Mouse (Mus musculus) small intestine, adult 2 months (tissue): Measurements from ENCODE around the gene Prdm16.

Experiments
- CTCF ChIP-seq: fragments of 200-500 bp; IDR thresholded peaks from 2 replicates; pipeline ENCODE4 v1.5.1; 2012; ENCODE audit warnings: low read depth, mild to moderate bottlenecking, control low read depth, inconsistent platforms, low read length, moderate library complexity, mixed read lengths; ENCODE audit not compliant: insufficient replicate concordance, insufficient read length; ENCODE audit errors: extremely low read depth
- POLR2A ChIP-seq: fragments of 200-500 bp; IDR thresholded peaks from 2 replicates; pipeline ENCODE4 v1.6.1; 2012; ENCODE audit warnings: low read depth, mild to moderate bottlenecking, control low read depth, inconsistent platforms, low read length, moderate library complexity

DNA sequence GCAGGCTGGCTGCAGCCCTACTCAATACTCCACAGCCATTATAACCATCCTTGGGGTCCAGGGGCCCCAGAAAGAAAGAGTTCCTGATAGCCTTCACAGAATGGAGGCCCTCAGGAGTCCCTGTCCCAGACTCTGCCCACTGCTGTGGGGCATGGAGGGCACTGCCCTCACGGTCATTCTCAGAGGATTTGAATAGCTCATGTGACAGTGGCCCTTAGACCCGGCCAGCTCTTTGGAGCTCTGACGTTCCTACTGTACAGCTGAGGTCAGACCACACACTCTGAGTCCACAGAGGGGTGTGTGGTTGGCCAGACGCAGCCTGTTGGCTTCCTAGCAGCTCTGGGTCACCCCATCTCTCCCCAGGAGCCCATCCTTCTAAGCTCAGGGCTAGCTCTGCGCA lies 100.6 kb downstream of the Prdm16 start:
- no peak for TF ChIP-seq CTCF
- TF ChIP-seq POLR2A: no peak
